Mouse (Mus musculus) activated CD4-positive, CD25-positive, alpha-beta regulatory T cell, adult 4 months (primary cell): Measurements from ENCODE around the gene Gm43517. TPM values are rescaled to one million over a fixed set of nuclear protein-coding genes. Genes with fewer than 3 reads are reported as not detected.

Experiments used
- ATAC-seq: one replicate; pipeline ENCODE4 v1.8.0; 2017
- polyA plus RNA-seq, 2 experiments: library from polyadenylated mRNA; unstranded; fragments of 100-300 nt; shearing (Covaris generic); gene quantifications; one replicate each; pipeline ENCODE4 v1.2.1; 2017

Gm43517 gene
- polyA plus RNA-seq, 2 experiments from 2014 or later = not detected

GRCm38 (mm10) chr12:49386081-49386805, 1.3 kb downstream of the Gm43517 start:
- no peak for ATAC-seq

DNA sequence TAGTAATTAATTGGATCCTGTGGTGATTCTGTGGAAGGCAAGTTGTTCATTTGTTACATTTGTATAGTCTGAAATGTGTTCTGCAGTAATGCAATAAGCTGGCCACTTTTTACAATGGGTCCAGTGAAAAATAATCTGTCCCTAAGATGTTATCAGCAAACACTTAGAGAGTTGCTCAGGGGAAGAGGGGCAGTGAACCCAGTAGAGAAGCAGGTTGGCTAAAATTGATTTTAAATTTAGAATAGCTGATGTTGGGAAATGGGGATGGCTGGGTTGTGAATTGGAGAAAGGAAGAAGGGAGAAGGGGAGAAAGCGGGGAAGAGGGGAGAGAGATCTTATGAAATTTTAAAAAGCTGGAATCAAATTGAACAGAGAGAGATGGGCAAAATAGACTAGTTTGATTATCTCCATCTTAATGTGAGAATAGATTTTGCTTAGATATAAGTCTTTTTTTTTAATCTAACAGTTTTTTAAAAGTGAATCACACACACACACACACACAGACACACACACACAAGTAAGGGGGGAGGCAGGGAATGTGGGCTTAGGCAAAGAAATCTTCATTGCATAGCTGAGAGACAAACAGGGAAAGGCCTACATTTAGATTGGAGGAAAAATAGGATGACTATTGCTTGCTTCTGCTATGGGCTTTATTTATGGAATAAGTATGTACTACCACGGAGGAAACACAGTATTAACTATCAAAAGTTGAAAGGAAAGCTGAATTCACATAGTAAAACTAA, 3.1 kb downstream of the Gm43517 start:
- no peak for ATAC-seq

GRCm38 (mm10) chr12:49389666-49390065, 4.7 kb downstream of the Gm43517 start:
- no peak for ATAC-seq

DNA sequence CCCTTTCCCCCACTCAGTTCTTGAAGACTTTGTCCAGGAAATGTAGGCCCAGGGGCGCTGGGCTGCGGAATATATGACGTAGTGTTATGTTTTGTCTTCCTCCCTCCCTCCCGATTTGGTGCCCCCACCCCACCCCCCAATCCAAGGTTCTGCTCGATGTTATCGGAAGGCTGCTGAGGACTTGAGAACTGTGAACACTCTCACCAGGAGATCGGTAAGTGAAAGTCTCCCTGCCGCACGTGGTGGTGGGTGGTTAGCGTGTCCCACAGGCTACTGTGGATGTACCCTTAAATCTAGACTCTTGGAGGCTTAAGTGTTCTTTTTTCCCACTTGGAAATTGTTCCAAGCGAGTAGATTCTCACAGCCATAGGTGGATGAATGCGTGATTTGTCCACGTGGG, 5.3 kb downstream of the Gm43517 start:
- ATAC-seq = no peak

GRCm38 (mm10) chr12:49390926-49391304, 5.9 kb downstream of the Gm43517 start:
- no peak for ATAC-seq

GRCm38 (mm10) chr12:49391305-49392040, 6.5 kb downstream of the Gm43517 start:
- no peak for ATAC-seq

GRCm38 (mm10) chr12:49392041-49392390, 7.0 kb downstream of the Gm43517 start:
- no peak for ATAC-seq

GRCm38 (mm10) chr12:49392876-49393275, 7.9 kb downstream of the Gm43517 start:
- ATAC-seq = no peak

DNA sequence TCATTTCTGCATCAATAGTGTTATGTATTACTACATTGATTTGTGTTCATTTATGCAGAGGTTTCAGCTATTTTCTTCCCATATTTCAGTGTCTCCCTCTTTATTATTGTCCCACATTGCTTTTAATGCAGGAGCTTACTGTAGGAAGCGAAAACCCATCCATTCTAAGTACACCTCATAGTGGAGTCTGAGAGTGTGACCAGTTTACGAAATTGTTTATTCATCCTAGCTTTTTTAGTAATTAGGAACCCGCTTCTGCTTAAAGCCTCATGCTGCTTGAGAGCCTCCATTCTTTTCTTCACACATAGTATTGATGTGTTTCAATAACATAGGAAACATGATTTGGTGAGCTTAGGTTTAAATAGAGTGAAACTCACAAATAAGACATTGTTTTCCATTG, 8.7 kb downstream of the Gm43517 start:
- ATAC-seq = no peak

- no peak for ATAC-seq
Observed at GRCm38 (mm10) chr12:49394181-49394580, 9.2 kb downstream of the Gm43517 start.

DNA sequence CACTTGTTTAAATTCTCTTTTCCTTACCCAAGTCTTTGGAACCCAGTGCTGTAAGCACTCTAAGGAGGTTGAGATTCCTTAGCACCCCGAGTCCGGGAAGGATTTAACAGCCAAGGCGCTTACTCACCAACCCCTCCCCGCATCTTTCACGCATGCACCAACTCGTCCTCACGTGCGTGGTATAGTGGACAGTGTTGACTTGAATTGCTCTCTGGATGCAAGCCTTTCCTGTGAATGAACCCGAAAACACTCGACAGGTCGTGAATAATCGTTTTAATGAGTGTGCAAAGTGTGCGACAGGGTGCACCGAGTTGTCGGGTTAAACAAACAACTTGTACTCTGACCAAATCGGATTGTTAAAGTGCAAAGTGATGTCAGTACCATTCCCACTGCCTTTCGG, 9.9 kb downstream of the Gm43517 start:
- ATAC-seq = no peak

GRCm38 (mm10) chr12:49395969-49396368, 11.0 kb downstream of the Gm43517 start:
- ATAC-seq = no peak

DNA sequence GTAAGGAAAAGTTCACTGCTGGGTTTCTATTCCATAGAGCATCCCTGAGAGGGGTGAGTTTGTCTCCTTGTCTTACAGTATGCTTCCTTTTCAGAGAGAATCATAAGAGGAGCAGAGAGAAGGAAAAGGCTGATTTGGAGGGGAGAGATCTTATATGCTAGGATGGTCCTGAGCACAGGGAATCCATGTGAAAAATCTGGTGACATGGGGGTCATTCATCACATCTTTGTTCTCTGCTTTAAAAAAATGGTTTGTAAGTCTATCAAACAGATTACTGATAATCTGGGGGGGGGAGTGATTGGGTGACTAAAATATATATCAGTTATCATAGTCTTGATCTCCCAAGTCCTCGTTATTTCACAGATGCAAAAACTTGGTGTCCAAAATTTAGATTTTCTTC, 11.8 kb downstream of the Gm43517 start:
- no peak for ATAC-seq

- no peak for ATAC-seq
Observed at GRCm38 (mm10) chr12:49397443-49398162, 12.6 kb downstream of the Gm43517 start.

DNA sequence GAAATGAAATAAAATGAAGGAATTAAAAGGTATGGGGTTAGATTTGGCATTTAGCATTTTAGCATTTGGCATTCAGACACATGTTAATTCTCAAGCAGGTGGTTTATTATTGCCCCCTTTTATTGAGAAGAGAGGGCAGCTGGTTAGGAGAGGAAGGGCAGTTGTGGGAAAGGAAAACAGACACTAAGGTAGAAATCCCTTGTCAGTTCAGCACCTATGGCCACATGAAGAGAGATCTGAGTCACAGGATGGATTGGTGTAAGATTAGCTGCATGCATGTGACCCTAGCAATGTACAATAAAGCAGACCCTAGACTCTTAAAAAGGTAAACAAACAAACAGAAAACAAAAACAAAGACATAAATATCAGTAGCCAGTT, 13.2 kb downstream of the Gm43517 start:
- ATAC-seq = no peak

DNA sequence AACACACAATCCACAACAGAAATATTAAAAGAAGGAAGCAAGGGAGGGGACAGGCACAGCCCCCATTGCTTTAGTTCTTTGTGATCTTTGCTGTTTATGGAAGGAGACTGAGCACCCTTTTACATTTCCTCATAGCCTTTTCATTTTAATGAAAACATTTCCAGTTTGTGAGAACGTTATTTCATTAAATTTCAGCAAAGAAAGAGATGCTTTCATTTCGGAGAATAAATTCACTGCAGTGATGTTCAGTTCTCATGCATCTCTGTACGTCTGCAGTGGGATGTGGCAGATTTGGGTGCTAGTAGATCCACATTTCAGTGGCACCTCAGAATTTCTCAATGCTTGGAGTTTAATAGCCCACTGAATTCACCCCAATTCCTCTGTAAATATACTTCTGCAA, 13.7 kb downstream of the Gm43517 start:
- ATAC-seq = no peak

- ATAC-seq = no peak
Observed at GRCm38 (mm10) chr12:49399611-49400010, 14.6 kb downstream of the Gm43517 start.

- ATAC-seq = no peak
Observed at GRCm38 (mm10) chr12:49400036-49400852, 15.3 kb downstream of the Gm43517 start.

- ATAC-seq = no peak
Observed at GRCm38 (mm10) chr12:49400853-49401118, 15.8 kb downstream of the Gm43517 start.

DNA sequence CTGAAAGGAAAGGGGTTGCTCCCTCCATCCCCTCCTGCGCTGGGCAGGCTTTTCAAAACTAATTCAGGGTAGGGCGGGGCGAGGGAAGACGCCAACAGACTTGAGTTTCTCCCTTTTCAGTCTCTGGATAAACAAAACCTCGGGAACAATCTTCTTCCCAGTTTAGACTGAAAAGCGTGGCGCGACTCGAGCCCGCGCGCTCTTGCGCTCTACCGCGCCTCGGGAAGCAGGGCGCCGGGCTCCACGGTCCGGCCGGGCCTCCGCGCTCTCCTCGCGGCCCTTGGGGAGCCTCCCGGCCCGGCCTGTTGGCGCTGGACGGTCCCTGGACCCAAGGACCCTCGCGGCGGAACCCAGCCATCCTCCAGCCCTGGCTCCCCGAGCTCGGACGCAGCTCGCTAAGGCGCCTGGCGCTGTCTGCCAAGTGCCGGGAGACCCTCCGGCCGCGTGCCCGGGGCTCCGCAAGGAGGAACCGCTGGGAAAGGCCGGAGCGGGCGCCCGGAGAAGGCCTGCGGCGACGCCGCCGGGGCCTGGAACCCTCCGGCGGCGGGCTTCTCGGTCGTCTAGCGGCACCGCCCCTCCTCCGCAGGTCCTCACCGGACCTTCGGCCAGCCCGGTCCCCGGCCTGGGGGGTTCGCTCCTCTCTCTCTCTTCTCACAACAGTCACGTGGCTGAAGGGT, 16.3 kb downstream of the Gm43517 start:
- ATAC-seq = no peak

- ATAC-seq = no peak
Observed at GRCm38 (mm10) chr12:49401796-49402130, 16.8 kb downstream of the Gm43517 start.

DNA sequence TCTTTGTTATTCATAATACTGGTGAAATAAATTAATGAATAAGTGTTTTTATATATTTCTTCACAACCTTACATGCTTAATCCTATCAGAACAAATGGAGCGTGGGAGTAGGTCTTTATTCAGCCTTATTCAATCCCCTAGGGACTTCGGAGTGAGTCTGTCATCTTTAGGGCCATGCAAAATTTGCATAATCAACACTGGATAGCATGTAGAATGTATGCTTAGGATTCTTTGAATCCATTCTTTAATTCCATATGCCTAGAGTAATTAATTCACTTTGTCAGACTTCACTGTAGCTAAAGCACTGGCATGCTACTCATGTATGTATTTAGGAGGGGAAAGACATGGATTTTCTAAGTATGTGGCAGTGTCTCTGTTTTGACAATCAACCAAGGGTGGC, 24.9 kb downstream of the Gm43517 start:
- ATAC-seq = no peak
